Mouse (Mus musculus): Measurements from ENCODE around the gene Sec14l2.

DNA sequence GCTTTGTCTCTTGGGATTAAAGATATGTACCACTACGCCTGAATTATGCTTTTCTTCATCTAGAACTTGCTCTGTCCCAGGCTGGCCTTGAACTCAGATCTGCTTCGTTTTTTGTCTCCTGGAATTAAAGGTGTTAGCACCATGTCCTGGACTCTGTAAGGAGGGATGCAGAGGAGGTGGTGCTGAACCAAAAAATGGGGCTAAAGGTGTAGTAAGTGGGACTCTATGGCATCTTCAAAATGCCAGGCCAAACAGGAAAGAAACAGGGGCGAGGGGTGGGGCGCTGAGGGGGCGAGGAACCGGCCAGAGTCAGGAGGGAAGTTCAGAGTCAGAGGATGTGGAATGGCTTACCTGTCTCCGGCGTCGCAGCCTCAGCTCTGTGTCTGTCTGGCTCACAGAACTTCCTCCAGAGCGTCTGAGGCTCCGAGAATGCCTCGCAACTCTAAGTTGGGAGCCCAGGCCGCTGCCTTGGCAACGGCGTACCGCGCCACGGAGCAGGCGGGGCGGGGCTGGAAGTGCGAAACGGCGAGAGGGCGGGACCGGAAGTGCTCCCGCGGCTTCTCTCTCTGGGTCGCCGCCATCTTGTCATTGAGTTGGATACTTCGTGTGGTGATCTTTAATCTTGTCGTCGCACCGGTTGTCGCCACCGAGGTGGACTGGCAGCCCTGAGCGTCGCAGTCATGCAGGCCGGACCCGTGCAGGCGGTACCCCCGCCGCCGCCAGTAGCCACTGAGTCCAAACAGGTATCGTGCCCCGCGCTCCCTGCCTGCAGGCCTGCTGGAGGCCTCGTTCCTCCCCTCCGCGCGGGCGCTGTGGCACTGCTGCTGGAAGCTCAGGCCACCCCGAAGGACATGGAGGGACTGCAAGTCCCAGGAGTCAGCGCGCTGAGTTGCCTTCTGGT lies 36.8 kb upstream of the Sec14l2 start, which contains the start of the genes Ccdc157 and Sf3a1:
- TF ChIP-seq CTCF (IDR thresholded peaks at IDR 0.05; ENCODE audit: control insufficient read depth, insufficient read depth, low read length) (no peak), POLR2A (IDR thresholded peaks at IDR 0.05; ENCODE audit: borderline replicate concordance, control insufficient read depth, low read depth, low read length) (peak; percentile 44; the same call in 1 of the 2 replicates)
